Mouse (Mus musculus): ENCODE results near the gene Ppp1r13b.

GRCm38 (mm10) chr12:111911171-111911760, 3.4 kb upstream of the Ppp1r13b start:
- TF ChIP-seq GATA1 (IDR thresholded peaks at IDR 0.05; ENCODE audit: low read length) (no peak), TAL1 (IDR thresholded peaks at IDR 0.05; ENCODE audit: low read length) (no peak)
